Mouse (Mus musculus) ES-Bruce4 (cell line): ENCODE measurements around the gene Kcnj4. TPM values are rescaled to one million over a fixed set of nuclear protein-coding genes. Genes with fewer than 3 reads are reported as not detected.
"Not testable (repeated sequence)": the region's sequence is repeated elsewhere in the genome, so short reads cannot be mapped to it uniquely, and the experiment has no call there.

ENCODE experiments used
- H3K27ac ChIP-seq: 2 replicates; pipeline ENCODE4 v1.5.1; 2012; ENCODE audit warnings: low read length, inconsistent platforms; ENCODE audit not compliant: insufficient read depth
- H3K27me3 ChIP-seq: 2 replicates; pipeline ENCODE4 v1.6.1; 2012; ENCODE audit warnings: mild to moderate bottlenecking, low read length, inconsistent platforms; ENCODE audit not compliant: control insufficient read depth, poor library complexity, insufficient read depth, severe bottlenecking
- H3K36me3 ChIP-seq: 2 replicates; pipeline ENCODE4 v1.6.1; 2012; ENCODE audit warnings: inconsistent platforms, mild to moderate bottlenecking, low read length, moderate library complexity; ENCODE audit not compliant: control insufficient read depth, poor library complexity, insufficient read depth, severe bottlenecking
- H3K4me1 ChIP-seq: one replicate; pipeline ENCODE4 v1.8.1; 2011; ENCODE audit warnings: low read length; ENCODE audit not compliant: control insufficient read depth, insufficient read depth
- H3K4me3 ChIP-seq: 2 replicates; pipeline ENCODE4 v1.5.1; 2011; ENCODE audit warnings: low read depth, mild to moderate bottlenecking, low read length
- H3K9ac ChIP-seq: 2 replicates; pipeline ENCODE4 v1.6.1; 2012; ENCODE audit warnings: low read depth, mild to moderate bottlenecking, inconsistent platforms; ENCODE audit not compliant: poor library complexity, severe bottlenecking
- H3K9me3 ChIP-seq: replicated peaks from 2 replicates; pipeline ENCODE4 v1.6.1; 2012; ENCODE audit warnings: mild to moderate bottlenecking, low read length, inconsistent platforms; ENCODE audit not compliant: control insufficient read depth, poor library complexity, insufficient read depth, severe bottlenecking
- CTCF ChIP-seq: IDR thresholded peaks from one replicate; pipeline ENCODE4 v1.8.1; 2011; ENCODE audit warnings: low read depth, low read length
- EP300 ChIP-seq: IDR thresholded peaks from 2 replicates; pipeline ENCODE4 v1.6.1; 2011; ENCODE audit warnings: low read depth, low read length; ENCODE audit not compliant: insufficient read depth
- POLR2A ChIP-seq: IDR thresholded peaks from one replicate; pipeline ENCODE4 v1.8.1; 2011; ENCODE audit warnings: low read length; ENCODE audit not compliant: insufficient read depth
- polyA plus RNA-seq: library from polyadenylated mRNA; stranded (reverse); fragments of >200 nt; gene quantifications from 2 replicates; pipeline ENCODE4 v1.2.4, GENCODE M21; 2011; ENCODE audit warnings: low read depth; ENCODE audit not compliant: missing spikeins, insufficient read depth, insufficient read length

The Kcnj4 gene
- polyA plus RNA-seq, 1 experiment, result 4.5 TPM

DNA sequence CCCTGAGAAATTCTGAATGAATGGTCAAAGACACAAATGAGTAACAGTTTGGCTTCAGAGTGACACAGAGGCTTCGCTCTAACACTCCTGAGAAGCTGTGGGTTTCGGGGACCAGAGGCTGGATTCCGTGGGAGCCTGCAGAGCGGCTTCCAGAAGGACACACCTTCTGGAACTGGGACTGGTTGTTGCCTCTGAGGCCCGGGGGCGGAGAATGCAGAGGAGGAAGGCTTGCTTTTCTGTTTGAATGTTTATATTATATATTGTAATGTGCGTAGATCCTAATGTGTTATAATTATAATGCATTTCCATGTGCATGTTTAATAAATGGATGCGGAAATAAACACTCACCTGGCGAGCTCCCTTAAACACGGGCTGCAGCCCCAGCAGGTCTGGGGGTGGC lies 33.9 kb downstream of the Kcnj4 start:
- Histone ChIP-seq H3K9ac (no peak overlapping the region), H3K4me1 (no peaks in the 10 kb centered on the region), H3K4me3 (no peak overlapping the region), H3K27ac (no peak overlapping the region), H3K27me3 (no peaks in the 10 kb centered on the region), H3K36me3 (no peaks in the 10 kb centered on the region), H3K9me3 (no peaks in the 10 kb centered on the region)
- TF ChIP-seq POLR2A, result no peak
- no peak for TF ChIP-seq CTCF
- TF ChIP-seq EP300, result no peak

GRCm38 (mm10) chr15:79470583-79470982 lies 34.5 kb downstream of the Kcnj4 start:
- Histone ChIP-seq H3K27me3 (no peaks in the 10 kb centered on the region), H3K27ac (no peak overlapping the region), H3K4me1 (no peaks in the 10 kb centered on the region), H3K9me3 (no peaks in the 10 kb centered on the region), H3K36me3 (no peaks in the 10 kb centered on the region), H3K4me3 (peak overlapping the region; percentile 45), H3K9ac (no peak overlapping the region)
- TF ChIP-seq EP300, result no peak
- no peak for TF ChIP-seq CTCF
- no peak for TF ChIP-seq POLR2A

- peak; percentile 22 for TF ChIP-seq CTCF
- no peak for TF ChIP-seq POLR2A
- H3K4me1 ChIP-seq, result no peaks in the 10 kb centered on the region
- no peak overlapping the region for H3K9ac ChIP-seq
- H3K4me3 ChIP-seq, result no peak overlapping the region
- H3K27ac ChIP-seq, result no peak overlapping the region
- no peaks in the 10 kb centered on the region for H3K36me3 ChIP-seq
- no peaks in the 10 kb centered on the region for H3K27me3 ChIP-seq
- H3K9me3 ChIP-seq, result no peaks in the 10 kb centered on the region
Observed at GRCm38 (mm10) chr15:79469577-79469976, 35.5 kb downstream of the Kcnj4 start.

- Histone ChIP-seq H3K27ac (no peak overlapping the region), H3K36me3 (no peaks in the 10 kb centered on the region), H3K9me3 (no peaks in the 10 kb centered on the region), H3K27me3 (no peaks in the 10 kb centered on the region), H3K9ac (no peak overlapping the region), H3K4me3 (no peak overlapping the region), H3K4me1 (no peaks in the 10 kb centered on the region)
- TF ChIP-seq EP300 (peak; percentile 54; the same call in 1 of the 2 replicates), POLR2A (no peak), CTCF (peak; percentile 97)
Observed at GRCm38 (mm10) chr15:79466601-79467286, 38.3 kb downstream of the Kcnj4 start.

- Histone ChIP-seq H3K36me3 (no peaks in the 10 kb centered on the region), H3K4me3 (no peak overlapping the region), H3K27me3 (no peaks in the 10 kb centered on the region), H3K27ac (no peak overlapping the region), H3K4me1 (peaks cover 9% of the 10 kb centered on the region), H3K9ac (no peak overlapping the region), H3K9me3 (no peaks in the 10 kb centered on the region)
- TF ChIP-seq CTCF (no peak), POLR2A (no peak), EP300 (no peak)
Observed at GRCm38 (mm10) chr15:79456546-79456945, 48.5 kb downstream of the Kcnj4 start.

DNA sequence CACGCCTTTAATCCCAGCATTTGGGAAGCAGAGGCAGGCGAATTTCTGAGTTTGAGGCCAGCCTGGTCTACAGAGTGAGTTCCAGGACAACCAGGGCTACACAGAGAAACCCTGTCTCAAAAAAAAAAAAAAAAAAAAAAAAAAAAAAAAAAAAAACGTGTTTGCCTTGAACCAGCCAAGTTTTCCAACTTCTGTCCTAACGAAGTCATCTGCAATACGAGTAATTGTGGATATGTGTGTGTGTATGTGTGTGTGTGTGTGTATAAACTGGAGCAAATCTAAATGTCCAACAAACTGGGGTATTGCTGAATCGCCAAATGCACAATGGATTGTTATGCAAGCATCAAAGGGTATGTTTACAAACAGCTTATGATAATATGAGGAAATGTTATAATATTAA lies 48.9 kb downstream of the Kcnj4 start:
- not testable (repeated sequence) for H3K27me3 ChIP-seq, H3K4me1 ChIP-seq, H3K4me3 ChIP-seq, H3K9me3 ChIP-seq, H3K27ac ChIP-seq, H3K36me3 ChIP-seq
- peak overlapping the region; percentile 73; the same call in 1 of the 2 replicates for H3K9ac ChIP-seq
